Mouse (Mus musculus) fat pad, adult 2 months (tissue): ENCODE data around the gene Hmga2.

Experiments
- DNase-seq: peaks from one replicate; pipeline ENCODE4 v3.0.0-alpha.2; 2011; ENCODE audit warnings: low read depth, low spot score; ENCODE audit errors: extremely low read depth

Gene Hmga2

GRCm38 (mm10) chr10:120475601-120476515 lies at the start of gene Hmga2:
Gene Hmga2 (minus strand): TSS chr10:120476469.
- no peak for DNase-seq

- DNase-seq = no peak
These were observed 46.7 kb upstream of the Hmga2 start for GRCm38 (mm10) chr10:120522959-120523358.

DNA sequence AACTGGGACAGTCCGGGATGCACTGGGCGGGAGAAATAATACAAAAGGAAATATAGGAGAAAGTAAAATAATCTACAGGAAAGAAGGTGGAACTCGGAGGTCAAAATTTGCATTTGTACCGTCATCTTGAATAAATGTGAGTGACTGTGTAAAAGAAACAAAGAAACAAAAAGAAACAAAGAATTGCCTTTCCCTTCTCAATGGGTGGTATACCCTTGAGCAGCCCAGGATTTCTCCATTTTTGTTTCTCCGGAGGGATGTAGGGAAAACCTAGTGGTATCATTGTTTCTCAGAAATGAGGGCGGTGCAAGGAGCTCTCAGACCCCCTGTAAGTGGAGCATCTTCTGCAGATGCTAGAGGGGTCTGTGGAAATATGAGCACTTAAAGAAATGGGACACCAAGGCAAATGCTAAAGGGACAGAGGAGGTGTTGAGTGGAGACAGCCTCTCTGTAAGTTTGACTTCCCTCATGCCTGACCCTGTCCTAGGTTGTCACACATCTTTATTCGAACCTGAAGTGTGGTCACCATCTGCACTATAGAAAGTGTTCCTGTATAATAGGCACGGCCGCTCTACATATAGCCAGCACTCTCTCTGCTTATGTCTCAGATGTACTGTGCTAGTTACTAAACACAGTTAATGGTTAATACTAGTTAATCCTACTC lies 45.8 kb upstream of the Hmga2 start:
- no peak for DNase-seq

GRCm38 (mm10) chr10:120516311-120516710 lies 40.0 kb upstream of the Hmga2 start:
- DNase-seq = no peak

DNA sequence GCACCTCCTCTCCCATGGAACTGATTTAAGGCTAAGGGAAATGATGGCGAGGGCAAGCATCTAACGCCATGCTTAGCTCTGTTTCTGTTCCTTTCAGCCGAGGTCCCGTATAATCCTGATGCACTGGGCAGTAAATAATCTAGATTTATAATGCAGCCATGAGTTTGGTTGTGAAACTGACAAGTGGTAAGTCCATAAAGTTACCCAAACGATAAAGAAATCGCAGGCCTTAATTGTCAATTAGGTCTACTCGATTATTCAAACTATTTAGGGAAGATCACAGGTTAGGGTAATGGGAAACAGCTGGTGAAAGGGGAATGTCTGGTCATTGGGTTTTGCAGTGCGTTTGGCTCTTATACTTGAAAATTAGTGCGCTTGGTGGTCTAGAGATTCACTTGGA lies 37.5 kb upstream of the Hmga2 start:
- no peak for DNase-seq

GRCm38 (mm10) chr10:120512946-120513345 lies 36.7 kb upstream of the Hmga2 start:
- no peak for DNase-seq

GRCm38 (mm10) chr10:120512121-120512520 lies 35.9 kb upstream of the Hmga2 start:
- no peak for DNase-seq

DNA sequence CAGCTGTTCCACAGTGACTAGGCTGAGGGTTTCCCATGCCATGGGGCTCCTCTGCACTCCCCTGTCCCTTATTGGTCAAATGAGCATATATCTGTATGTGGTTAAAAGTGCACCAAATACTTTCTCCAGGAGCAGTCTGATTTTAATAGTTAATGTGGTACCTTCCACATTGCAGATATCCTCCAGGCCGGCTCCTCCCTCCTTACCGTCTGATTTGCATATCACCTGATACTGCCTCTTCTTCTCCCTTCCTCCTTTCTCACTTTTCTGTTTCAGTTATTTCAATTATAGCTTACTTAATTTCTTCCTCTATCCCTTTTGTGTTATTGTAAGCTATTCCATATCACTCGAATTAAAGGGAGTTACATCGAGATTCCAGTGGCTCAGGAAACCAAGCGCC lies 27.7 kb upstream of the Hmga2 start:
- DNase-seq = no peak

- no peak for DNase-seq
These were observed 24.5 kb upstream of the Hmga2 start for GRCm38 (mm10) chr10:120500794-120501193.

DNA sequence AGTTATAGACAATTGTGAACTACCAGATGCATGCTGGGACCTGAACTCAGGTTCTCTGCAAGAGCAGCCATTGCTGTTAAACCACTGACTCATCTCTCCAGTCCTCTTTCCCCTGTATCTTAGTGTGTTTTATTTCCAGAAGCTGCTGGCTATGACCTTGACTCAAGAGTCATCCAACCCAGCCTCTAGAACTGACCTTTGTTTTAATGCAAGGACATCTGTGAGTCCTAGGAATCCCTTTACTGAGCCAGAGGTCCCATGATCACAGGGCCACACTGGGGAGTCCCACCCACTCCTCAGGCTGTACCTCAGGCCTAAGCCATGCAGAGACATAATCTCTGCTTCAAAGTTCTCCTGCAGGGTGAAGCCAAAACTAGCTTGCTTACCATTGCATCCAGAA lies 21.8 kb upstream of the Hmga2 start:
- no peak for DNase-seq

GRCm38 (mm10) chr10:120494653-120495052 lies 18.4 kb upstream of the Hmga2 start:
- no peak for DNase-seq

GRCm38 (mm10) chr10:120491477-120491876 lies 15.2 kb upstream of the Hmga2 start:
- DNase-seq = no peak

GRCm38 (mm10) chr10:120489611-120490010 lies 13.3 kb upstream of the Hmga2 start:
- DNase-seq = no peak

DNA sequence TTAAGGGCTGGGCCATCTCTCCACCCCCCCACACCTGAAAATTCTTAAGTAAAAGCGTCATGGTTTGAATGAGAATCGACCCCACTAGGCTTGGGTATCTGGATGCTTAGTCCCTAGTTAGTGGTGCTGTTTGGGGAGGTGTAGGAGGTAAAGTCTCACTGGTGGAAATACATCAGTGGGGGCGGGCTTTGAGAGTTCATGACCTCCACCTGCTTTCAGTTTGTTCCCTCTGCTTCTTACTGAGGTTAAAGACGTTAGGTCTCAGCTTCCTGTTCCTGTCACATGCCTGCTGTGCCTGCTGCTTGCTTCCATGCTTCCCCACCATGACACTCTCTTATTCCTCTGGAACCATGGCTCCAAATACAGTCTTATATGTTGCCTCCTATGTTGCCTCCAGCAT lies 12.3 kb upstream of the Hmga2 start:
- DNase-seq = no peak

GRCm38 (mm10) chr10:120487881-120488280 lies 11.6 kb upstream of the Hmga2 start:
- no peak for DNase-seq

- no peak for DNase-seq
These were observed 9.2 kb upstream of the Hmga2 start for GRCm38 (mm10) chr10:120485461-120485860.

DNA sequence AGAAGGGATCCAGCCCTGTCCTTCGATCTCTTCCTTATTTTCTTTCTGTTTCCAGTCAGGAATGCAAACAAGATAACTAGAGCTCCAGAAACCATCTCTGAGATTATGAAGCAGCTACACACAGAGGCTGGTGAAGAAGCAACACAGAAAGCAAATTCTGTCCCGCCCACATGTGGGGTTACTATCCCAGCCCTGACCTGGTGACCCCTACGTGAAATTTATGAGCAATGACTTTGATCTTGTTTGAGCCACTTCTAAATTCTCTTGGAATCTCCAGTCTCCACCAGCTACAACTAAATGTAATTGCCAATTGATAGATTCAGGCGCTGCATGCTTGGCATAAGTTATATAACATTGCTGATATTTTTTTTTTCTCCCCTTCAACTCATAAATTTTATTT lies 7.9 kb upstream of the Hmga2 start:
- no peak for DNase-seq

DNA sequence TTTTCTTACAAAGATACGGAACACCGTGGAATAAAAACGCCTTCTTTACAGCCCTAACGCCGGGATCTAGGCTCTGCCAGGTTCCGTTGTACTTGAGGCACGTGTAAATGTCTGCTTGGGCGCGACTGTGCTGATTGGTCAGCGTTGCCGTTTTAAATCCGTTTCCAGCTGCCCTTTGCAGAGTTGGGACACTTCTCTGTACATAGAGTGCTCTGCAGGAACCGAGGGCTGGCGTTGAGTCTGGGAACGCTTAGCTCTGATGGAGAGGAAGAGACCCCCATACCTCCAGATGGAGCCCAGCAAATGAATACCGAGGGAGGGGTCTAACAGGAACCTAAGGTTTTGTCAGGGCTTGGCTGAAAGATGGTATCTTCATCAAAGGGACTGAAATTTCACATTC lies 1.9 kb upstream of the Hmga2 start:
- no peak for DNase-seq

GRCm38 (mm10) chr10:120477501-120477900 lies 1.2 kb upstream of the Hmga2 start:
- DNase-seq = no peak

GRCm38 (mm10) chr10:120476516-120477336 lies 457 bp upstream of the Hmga2 start:
- DNase-seq = no peak

- DNase-seq = no peak
These were observed 1.2 kb downstream of the Hmga2 start for GRCm38 (mm10) chr10:120475041-120475541.
